Mouse (Mus musculus) embryo, embryonic 10 days (tissue): ENCODE results near the gene Trarg1.

Experiments used
- DNase-seq: peaks from one replicate; pipeline ENCODE4 v3.0.0-alpha.2; 2015; ENCODE audit warnings: low spot score

Trarg1 gene

GRCm38 (mm10) chr11:76674199-76674598, 5.4 kb upstream of the Trarg1 start:
- no peak for DNase-seq

GRCm38 (mm10) chr11:76674704-76675103, 4.9 kb upstream of the Trarg1 start:
- peak; percentile 24 for DNase-seq

GRCm38 (mm10) chr11:76685604-76686003, 6.0 kb downstream of the Trarg1 start:
- DNase-seq: no peak

GRCm38 (mm10) chr11:76692096-76692495, 12.5 kb downstream of the Trarg1 start:
- DNase-seq: no peak

GRCm38 (mm10) chr11:76695810-76696209, 16.2 kb downstream of the Trarg1 start:
- DNase-seq: no peak

GRCm38 (mm10) chr11:76699626-76700025, 20.0 kb downstream of the Trarg1 start:
- DNase-seq: no peak

- no peak for DNase-seq
Observed at GRCm38 (mm10) chr11:76707656-76708055, 28.0 kb downstream of the Trarg1 start.

- DNase-seq: no peak
Observed at GRCm38 (mm10) chr11:76708066-76708465, 28.5 kb downstream of the Trarg1 start.

- peak; percentile 53 for DNase-seq
Observed at GRCm38 (mm10) chr11:76708881-76709280, 29.3 kb downstream of the Trarg1 start.

- DNase-seq: peak; percentile 53
Observed at GRCm38 (mm10) chr11:76709625-76710452, 30.2 kb downstream of the Trarg1 start.

- DNase-seq: no peak
Observed at GRCm38 (mm10) chr11:76717000-76717399, 37.4 kb downstream of the Trarg1 start.

GRCm38 (mm10) chr11:76723911-76724310, 44.3 kb downstream of the Trarg1 start:
- DNase-seq: no peak

- no peak for DNase-seq
Observed at GRCm38 (mm10) chr11:76728093-76728492, 48.5 kb downstream of the Trarg1 start.

GRCm38 (mm10) chr11:76730650-76731049, 51.0 kb downstream of the Trarg1 start:
- DNase-seq: no peak

GRCm38 (mm10) chr11:76734560-76734959, 55.0 kb downstream of the Trarg1 start:
- peak; percentile 19 for DNase-seq

- DNase-seq: no peak
Observed at GRCm38 (mm10) chr11:76735753-76736324, 56.2 kb downstream of the Trarg1 start.

GRCm38 (mm10) chr11:76739125-76739524, 59.5 kb downstream of the Trarg1 start:
- peak; percentile 48 for DNase-seq

GRCm38 (mm10) chr11:76742511-76742910, 62.9 kb downstream of the Trarg1 start:
- no peak for DNase-seq

GRCm38 (mm10) chr11:76744550-76744949, 64.9 kb downstream of the Trarg1 start:
- DNase-seq: peak; percentile 26

- no peak for DNase-seq
Observed at GRCm38 (mm10) chr11:76745921-76746320, 66.3 kb downstream of the Trarg1 start.
